Mouse (Mus musculus): ENCODE data around the gene Hdac8. TPM values are rescaled to one million over a fixed set of nuclear protein-coding genes. Genes with fewer than 3 reads are reported as not detected.
A peak's percentile ranks its signal among the peaks of the same experiment; 100 is the strongest.

The Hdac8 gene
- total RNA-seq, 2 experiments from 2014 or later = 4.0 to 6.0 TPM

GRCm38 (mm10) chrX:102341688-102342087, 163.5 kb downstream of the Hdac8 start:
- no peak for ATAC-seq (ENCODE audit: poor library complexity, severe bottlenecking)

- no peak for ATAC-seq (ENCODE audit: poor library complexity, severe bottlenecking)
Measured at GRCm38 (mm10) chrX:102339396-102340155, 165.6 kb downstream of the Hdac8 start.

- ATAC-seq (ENCODE audit: poor library complexity, severe bottlenecking) = no peak
Measured at GRCm38 (mm10) chrX:102319696-102320095, 185.5 kb downstream of the Hdac8 start.

- no peak for ATAC-seq (ENCODE audit: poor library complexity, severe bottlenecking)
Measured at GRCm38 (mm10) chrX:102319252-102319651, 185.9 kb downstream of the Hdac8 start.

- ATAC-seq (ENCODE audit: poor library complexity, severe bottlenecking) = no peak
Measured at GRCm38 (mm10) chrX:102318782-102319181, 186.4 kb downstream of the Hdac8 start.

GRCm38 (mm10) chrX:102311119-102311518, 194.0 kb downstream of the Hdac8 start:
- ATAC-seq (ENCODE audit: poor library complexity, severe bottlenecking) = no peak

GRCm38 (mm10) chrX:102307511-102307910, 197.6 kb downstream of the Hdac8 start:
- ATAC-seq (ENCODE audit: poor library complexity, severe bottlenecking) = no peak

- ATAC-seq (ENCODE audit: poor library complexity, severe bottlenecking) = no peak
Measured at GRCm38 (mm10) chrX:102305806-102306205, 199.4 kb downstream of the Hdac8 start.

GRCm38 (mm10) chrX:102304914-102305313, 200.2 kb downstream of the Hdac8 start:
- ATAC-seq (ENCODE audit: poor library complexity, severe bottlenecking) = no peak

- no peak for ATAC-seq (ENCODE audit: poor library complexity, severe bottlenecking)
Measured at GRCm38 (mm10) chrX:102302476-102302875, 202.7 kb downstream of the Hdac8 start.

- no peak for ATAC-seq (ENCODE audit: poor library complexity, severe bottlenecking)
Measured at GRCm38 (mm10) chrX:102284889-102285288, 220.3 kb downstream of the Hdac8 start.

- no peak for ATAC-seq (ENCODE audit: poor library complexity, severe bottlenecking)
Measured at GRCm38 (mm10) chrX:102262620-102263345, 242.4 kb downstream of the Hdac8 start.

- no peak for ATAC-seq (ENCODE audit: poor library complexity, severe bottlenecking)
Measured at GRCm38 (mm10) chrX:102259772-102260171, 245.4 kb downstream of the Hdac8 start.

GRCm38 (mm10) chrX:102253892-102254291, 251.3 kb downstream of the Hdac8 start:
- ATAC-seq (ENCODE audit: poor library complexity, severe bottlenecking) = no peak

- peak; percentile 68 for ATAC-seq (ENCODE audit: poor library complexity, severe bottlenecking)
Measured at GRCm38 (mm10) chrX:102251937-102252860, 253.0 kb downstream of the Hdac8 start, which contains the start of gene Cited1. TSS of gene Cited1 (minus strand) at chrX:102252181.

GRCm38 (mm10) chrX:102251221-102251936, 253.8 kb downstream of the Hdac8 start:
- ATAC-seq (ENCODE audit: poor library complexity, severe bottlenecking) = no peak

- ATAC-seq (ENCODE audit: poor library complexity, severe bottlenecking) = no peak
Measured at GRCm38 (mm10) chrX:102250891-102251170, 254.3 kb downstream of the Hdac8 start.

GRCm38 (mm10) chrX:102250150-102250890, 254.8 kb downstream of the Hdac8 start:
- ATAC-seq (ENCODE audit: poor library complexity, severe bottlenecking) = no peak

GRCm38 (mm10) chrX:102244334-102244733, 260.8 kb downstream of the Hdac8 start:
- no peak for ATAC-seq (ENCODE audit: poor library complexity, severe bottlenecking)

Measured in megakaryocyte, adult 5-6 weeks (primary cell).